ENCODE assay signal across 13 mouse cellular contexts in the genomic region with DNA sequence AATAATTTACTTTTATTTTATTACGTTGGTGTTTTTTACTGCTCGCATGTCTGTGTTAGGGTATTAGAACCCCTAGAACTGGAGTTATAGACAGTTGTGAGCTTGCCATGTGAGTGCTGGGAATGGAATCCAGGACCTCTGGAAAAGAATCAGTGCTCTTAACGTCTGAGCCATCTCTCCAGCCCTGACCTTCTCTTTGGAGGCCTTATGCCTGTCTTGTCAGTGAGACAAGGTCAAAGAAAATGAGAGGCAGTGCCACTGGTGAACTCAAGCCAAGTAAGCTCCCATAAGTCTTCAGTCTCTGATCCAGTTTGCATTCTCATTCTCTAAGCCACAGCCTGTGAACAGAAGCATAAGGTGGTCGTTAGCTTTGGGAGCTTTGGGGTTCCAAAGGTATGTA.
"Had no signal": no experiment of that assay in that cellular context is flagged by ENCODE, and none has a peak within 500 bp of the region (broad histone marks: within the 10 kb centered on the region; RNA-seq: fewer than 3 reads in every experiment).

No protein-coding gene starts in this region.

- DNase-seq: gastrocnemius, adult 2 months; gastrocnemius, postnatal 10 days; gastrocnemius, postnatal 25 days; heart, adult 18-20 months; heart, postnatal 10 days; heart, postnatal 4 days; kidney, adult 11 months; kidney, adult 2 months; kidney, adult 9 months; kidney, postnatal 14 days; kidney, postnatal 36 days; layer of hippocampus, adult 9-11 months; layer of hippocampus, postnatal 36 days had no signal
